Mouse (Mus musculus) thymus, adult 2 months (tissue): Measurements from ENCODE around the gene Traip.

Source experiments
- CTCF ChIP-seq: fragments of 200-500 bp; IDR thresholded peaks from 2 replicates; pipeline ENCODE4 v1.5.1; 2012; ENCODE audit warnings: mild to moderate bottlenecking, control low read depth, low read length, moderate library complexity, borderline replicate concordance; ENCODE audit not compliant: control insufficient read depth, poor library complexity, insufficient read depth; ENCODE audit errors: extremely low read depth
- POLR2A ChIP-seq: fragments of 200-500 bp; IDR thresholded peaks from 2 replicates; pipeline ENCODE4 v1.6.1; 2012; ENCODE audit warnings: mild to moderate bottlenecking, low read length, control low read depth, moderate library complexity; ENCODE audit not compliant: control insufficient read depth, poor library complexity, insufficient read depth; ENCODE audit errors: extremely low read depth

- TF ChIP-seq CTCF (no peak), POLR2A (no peak)
Observed at GRCm38 (mm10) chr9:107993013-107993412, 43.1 kb downstream of the Traip start.
